Mouse (Mus musculus) layer of hippocampus, postnatal 25 days (tissue): ENCODE results near the gene Tlr11. TPM values are rescaled to one million over a fixed set of nuclear protein-coding genes. Genes with fewer than 3 reads are reported as not detected.
A peak's percentile ranks its signal among the peaks of the same experiment; 100 is the strongest.

ENCODE experiments used
- DNase-seq, 2 experiments: peaks; one replicate each; pipeline ENCODE4 v3.0.0; 2022; ENCODE audit warnings: mixed read lengths in 2 of 2, low spot score in 1 of 2; ENCODE audit errors: extremely low spot score in 1 of 2
- total RNA-seq, 2 experiments: library from RNA; stranded (reverse); gene quantifications; 2 replicates each; pipeline ENCODE4 v1.2.3; 2021

Gene Tlr11
- not detected for total RNA-seq

GRCm38 (mm10) chr14:50357593-50357992, at the start of gene Tlr11:
Gene Tlr11 (plus strand): TSS chr14:50357914.
- DNase-seq = no peak

DNA sequence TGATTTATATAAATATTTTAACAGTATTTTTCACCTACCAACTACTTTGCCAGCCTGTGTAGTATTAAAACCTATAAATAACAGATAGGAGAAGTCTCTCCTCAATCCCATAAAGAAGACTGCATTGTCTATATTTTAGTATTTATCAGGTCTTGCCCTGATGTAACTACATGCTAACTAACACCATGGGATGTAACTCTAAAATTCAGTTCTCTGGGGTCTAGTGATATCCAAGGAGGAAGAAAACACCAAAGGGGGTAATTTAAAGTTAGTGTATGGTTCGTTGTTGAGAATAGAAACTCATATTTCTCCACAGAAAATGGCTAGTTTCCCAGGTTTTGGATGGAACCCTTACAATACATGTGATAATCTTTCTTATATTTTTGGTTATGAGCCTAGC, 31.1 kb upstream of the Tlr11 start, which contains the start of gene Olfr734:
Gene Olfr734 (minus strand): TSS at position 101 of the 400 bp plus-strand sequence.
- no peak for DNase-seq

DNA sequence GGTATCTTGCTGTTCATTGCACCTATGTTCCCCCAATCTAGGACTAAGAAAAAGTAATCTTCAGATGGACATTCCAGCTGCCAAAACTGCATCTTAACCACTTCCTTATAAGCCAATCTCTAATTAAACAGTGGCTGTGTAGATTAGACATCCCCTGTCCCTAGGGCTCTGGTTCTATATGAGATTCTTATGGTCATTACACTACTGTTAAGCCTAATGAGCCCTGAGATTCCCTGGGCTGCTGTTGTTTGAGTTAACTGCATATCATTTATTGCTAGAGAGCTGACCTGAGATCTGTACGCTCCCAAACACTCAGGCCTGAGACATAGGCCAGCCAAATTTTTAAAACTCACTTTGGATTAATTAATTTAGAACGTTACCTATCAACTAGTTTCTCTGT, 8.9 kb upstream of the Tlr11 start, which contains the start of gene Olfr735:
Gene Olfr735 (minus strand): TSS at position 77 of the 400 bp plus-strand sequence.
- DNase-seq = no peak

DNA sequence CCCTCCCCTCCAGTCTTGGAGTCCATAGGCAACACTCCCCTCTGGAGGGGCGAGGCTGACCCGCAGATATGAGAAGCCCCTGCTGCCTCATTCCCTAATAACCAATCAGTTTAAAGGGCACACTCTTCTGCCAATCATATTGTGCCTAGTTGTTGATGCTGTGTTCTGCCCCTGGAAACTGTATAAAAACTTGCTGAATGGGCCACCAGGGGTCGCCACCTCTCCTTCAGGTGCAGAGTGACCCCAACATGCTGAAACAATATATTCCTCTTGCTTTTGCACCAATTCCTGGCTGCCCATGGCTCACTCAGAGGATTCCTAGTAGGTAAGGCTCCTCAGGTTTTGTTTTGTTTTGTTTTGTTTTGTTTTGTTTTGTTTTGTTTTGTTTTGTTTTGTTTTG, 5.3 kb upstream of the Tlr11 start:
- peak in 1 of 2 experiments; percentile 9 for DNase-seq

- no peak for DNase-seq
These were observed 989 bp upstream of the Tlr11 start for GRCm38 (mm10) chr14:50356725-50357124.

DNA sequence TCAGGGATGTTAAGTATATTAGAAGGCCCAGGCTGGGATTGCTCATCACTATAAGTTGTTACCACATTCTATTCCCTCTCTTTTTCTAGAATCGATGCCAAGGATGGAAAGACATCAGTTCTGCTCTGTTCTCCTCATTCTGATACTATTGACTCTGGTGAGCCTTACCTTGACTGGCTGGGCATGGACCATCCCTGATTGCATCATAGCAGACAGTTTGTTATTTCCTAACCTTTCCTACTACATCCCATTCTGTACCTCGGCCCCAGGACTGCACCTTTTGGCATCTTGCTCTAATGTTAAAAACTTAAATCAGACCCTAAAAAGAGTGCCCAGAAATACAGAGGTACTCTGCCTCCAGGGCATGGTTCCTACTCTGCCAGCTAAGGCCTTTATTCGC, 2.8 kb downstream of the Tlr11 start:
- no peak for DNase-seq

DNA sequence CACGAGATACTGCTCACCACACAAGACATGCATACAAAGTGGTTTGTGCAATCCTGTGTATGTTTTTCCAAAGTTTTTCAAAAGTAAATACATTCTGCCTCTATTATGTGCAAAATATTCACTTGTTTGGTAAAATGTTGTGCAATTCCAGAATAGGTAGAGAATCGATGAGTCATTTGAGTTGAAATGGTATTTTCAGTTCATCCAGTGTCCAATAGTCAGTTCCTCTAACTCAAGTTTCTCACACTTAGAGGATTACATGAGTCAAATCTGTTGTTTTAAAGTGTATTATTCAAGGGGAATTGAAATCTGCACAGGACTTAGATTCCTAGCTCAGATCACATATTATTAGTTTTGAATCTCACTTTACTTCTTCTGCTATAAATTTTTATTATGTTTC, 5.8 kb downstream of the Tlr11 start:
- DNase-seq = no peak

DNA sequence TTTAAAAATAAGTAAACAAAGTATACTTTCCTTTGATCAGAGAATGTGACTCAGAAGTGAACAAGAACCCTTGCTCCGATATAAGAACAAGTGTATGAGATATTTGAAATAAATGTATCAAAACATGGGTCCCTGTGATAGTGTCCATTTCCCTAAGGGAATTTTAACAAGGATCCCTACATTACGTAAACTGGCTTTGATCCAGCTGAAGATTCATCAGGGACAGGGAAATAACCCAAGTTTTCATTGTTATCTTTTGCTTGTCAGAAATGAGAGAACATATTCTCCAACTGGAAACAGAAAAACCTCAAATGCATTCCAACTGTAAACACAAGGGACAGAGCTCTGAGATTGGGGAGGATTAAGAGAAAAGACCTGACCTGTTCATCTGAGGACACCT, 23.1 kb downstream of the Tlr11 start, which contains the start of gene Olfr736:
Gene Olfr736 (plus strand): TSS at position 301 of the 400 bp plus-strand sequence.
- no peak for DNase-seq

DNA sequence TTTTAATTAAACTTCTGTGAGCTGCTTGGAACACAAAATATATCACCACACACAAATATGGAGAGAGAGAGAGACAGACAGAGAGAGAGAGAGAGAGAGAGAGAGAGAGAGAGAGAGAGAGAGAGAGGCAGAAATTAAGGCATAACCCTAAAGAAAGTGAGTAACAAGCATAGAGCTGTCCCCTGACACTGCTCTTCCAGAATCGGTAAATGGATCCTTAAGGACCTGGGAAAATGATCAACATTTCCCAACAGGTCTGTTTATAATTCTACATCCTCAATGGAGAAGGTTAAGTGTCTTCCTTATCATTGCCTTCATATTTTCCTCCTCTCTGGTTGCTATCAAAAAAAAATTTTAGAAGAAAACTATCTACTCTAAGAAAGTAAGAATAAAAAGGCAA, 49.6 kb downstream of the Tlr11 start, which contains the start of gene Olfr738:
Gene Olfr738 (plus strand): TSS at position 301 of the 400 bp plus-strand sequence.
- DNase-seq = no peak

Other genes starting within 250 kb of the Tlr11 start
- gene Olfr727, start 234.7 kb upstream of the Tlr11 start, total RNA-seq = not detected
- gene Olfr728, start 215.2 kb upstream of the Tlr11 start, total RNA-seq = not detected
- gene Olfr729, start 205.0 kb upstream of the Tlr11 start, total RNA-seq = not detected
- not detected for gene Olfr730, start 169.7 kb upstream of the Tlr11 start, total RNA-seq
- not detected for gene Olfr731, start 116.0 kb upstream of the Tlr11 start, total RNA-seq
- gene Olfr732, start 73.7 kb upstream of the Tlr11 start, total RNA-seq = not detected
- not detected for gene Olfr733, start 56.4 kb upstream of the Tlr11 start, total RNA-seq
- not detected for gene Olfr734, start 31.2 kb upstream of the Tlr11 start, total RNA-seq
- not detected for gene Olfr735, start 9.0 kb upstream of the Tlr11 start, total RNA-seq
- not detected for gene Olfr736, start 23.2 kb downstream of the Tlr11 start, total RNA-seq
- gene Olfr738, start 49.7 kb downstream of the Tlr11 start, total RNA-seq = not detected
- gene Olfr739, start 60.7 kb downstream of the Tlr11 start, total RNA-seq = not detected
- gene Olfr740, start 87.6 kb downstream of the Tlr11 start, total RNA-seq = not detected
- gene Olfr741, start 114.8 kb downstream of the Tlr11 start, total RNA-seq = not detected
- not detected for gene Olfr742, start 145.7 kb downstream of the Tlr11 start, total RNA-seq
- gene Olfr743, start 163.9 kb downstream of the Tlr11 start, total RNA-seq = not detected